Mouse (Mus musculus): ENCODE data around the gene P2ry2. TPM values are rescaled to one million over a fixed set of nuclear protein-coding genes. Genes with fewer than 3 reads are reported as not detected.

P2ry2 gene
- polyA plus RNA-seq, 1 experiment from 2014 or later, result not detected

DNA sequence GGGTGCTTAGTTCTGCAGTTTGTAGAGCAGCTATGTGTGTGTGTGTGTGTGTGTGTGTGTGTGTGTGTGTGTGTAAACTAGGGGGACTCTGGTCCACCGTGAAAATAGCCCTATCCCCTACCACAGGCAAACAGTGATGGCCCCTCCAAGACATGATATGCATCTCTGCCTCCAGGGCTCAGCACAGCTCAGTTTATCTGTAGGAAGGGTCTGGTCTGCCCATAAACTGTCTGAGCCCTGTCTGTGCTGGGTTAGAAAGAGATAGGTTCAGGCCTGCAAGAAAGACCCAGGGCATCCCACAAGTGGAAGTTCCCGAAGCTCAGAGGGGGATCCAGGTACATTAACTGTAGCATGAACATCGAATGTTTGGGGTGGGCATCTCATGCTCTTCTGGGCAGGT lies 16.7 kb downstream of the P2ry2 start:
- Histone ChIP-seq H3K4me1 (ENCODE audit: control insufficient read depth, insufficient read depth, low read length) (no peaks in the 10 kb centered on the region), H3K27me3 (ENCODE audit: control insufficient read depth, insufficient read depth, low read length) (no peaks in the 10 kb centered on the region), H3K4me3 (ENCODE audit: low read depth, low read length) (no peak overlapping the region), H3K9me3 (ENCODE audit: control insufficient read depth, low read length) (no peaks in the 10 kb centered on the region), H3K4me2 (ENCODE audit: low read depth, low read length) (no peak overlapping the region), H3K27ac (ENCODE audit: low read depth, low read length) (no peak overlapping the region), H3K9ac (replicated peaks; ENCODE audit: low read depth, low read length) (no peak overlapping the region), H3K36me3 (ENCODE audit: control insufficient read depth, insufficient read depth, low read length) (no peaks in the 10 kb centered on the region)
- 92% methylated on average over 3 of the region's 3 CpGs for WGBS
- ATAC-seq (ENCODE audit: low read depth), result no peak

DNA sequence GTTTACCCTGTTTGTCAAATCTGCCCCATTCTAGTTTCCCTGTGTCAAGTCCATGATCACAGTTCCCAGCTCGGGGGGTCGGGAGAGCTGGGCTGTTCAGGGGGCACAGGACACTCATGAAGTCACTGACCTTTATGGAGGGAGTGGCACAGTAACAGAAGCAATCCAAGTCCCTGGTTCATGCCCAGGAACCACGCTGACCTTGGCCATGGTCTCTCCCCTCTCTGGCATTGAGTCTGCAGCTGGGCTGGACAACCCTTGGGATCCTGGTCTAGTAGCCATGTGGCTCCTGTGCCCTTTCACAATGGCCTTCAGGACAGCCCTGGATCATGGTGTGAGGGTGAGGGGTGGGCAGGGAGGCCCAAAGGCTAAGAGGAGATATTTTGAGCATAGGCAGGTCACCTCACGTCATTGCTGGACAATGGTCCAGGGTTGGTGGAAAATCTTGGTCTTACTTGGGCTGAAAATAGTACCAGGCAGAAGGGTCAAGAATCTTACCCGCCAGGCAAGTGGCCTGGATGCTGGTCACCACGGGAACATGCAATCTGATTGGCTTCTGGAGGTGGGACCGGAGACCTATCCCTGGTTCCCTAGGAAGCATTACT lies 17.3 kb downstream of the P2ry2 start:
- Histone ChIP-seq H3K9me3 (ENCODE audit: control insufficient read depth, low read length) (no peaks in the 10 kb centered on the region), H3K27me3 (ENCODE audit: control insufficient read depth, insufficient read depth, low read length) (no peaks in the 10 kb centered on the region), H3K4me3 (ENCODE audit: low read depth, low read length) (no peak overlapping the region), H3K36me3 (ENCODE audit: control insufficient read depth, insufficient read depth, low read length) (no peaks in the 10 kb centered on the region), H3K9ac (replicated peaks; ENCODE audit: low read depth, low read length) (no peak overlapping the region), H3K27ac (ENCODE audit: low read depth, low read length) (no peak overlapping the region), H3K4me1 (ENCODE audit: control insufficient read depth, insufficient read depth, low read length) (no peaks in the 10 kb centered on the region), H3K4me2 (ENCODE audit: low read depth, low read length) (no peak overlapping the region)
- WGBS, result 86% methylated on average over 7 of the region's 7 CpGs
- ATAC-seq (ENCODE audit: low read depth), result no peak

DNA sequence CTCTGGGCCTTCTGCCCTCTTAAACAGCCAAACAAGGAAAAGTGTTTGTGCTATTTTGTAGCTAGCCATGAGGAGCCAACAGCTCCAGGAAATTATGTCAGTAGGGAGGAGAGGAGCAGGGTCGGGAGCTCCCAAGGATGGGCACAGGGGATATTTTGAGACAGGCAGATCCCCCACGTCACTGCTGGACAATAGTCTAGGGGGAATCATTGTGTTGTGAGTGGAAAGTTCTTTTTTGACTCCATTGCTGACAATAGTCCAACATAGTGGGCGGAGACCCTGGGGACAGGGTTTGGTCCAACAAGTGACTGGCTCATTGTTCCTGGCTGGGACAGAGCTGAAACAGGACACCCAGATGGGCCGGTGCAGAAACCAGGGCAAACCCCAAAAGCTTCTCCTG lies 19.5 kb downstream of the P2ry2 start:
- no peaks in the 10 kb centered on the region for H3K4me1 ChIP-seq (ENCODE audit: control insufficient read depth, insufficient read depth, low read length)
- no peak overlapping the region for H3K4me2 ChIP-seq (ENCODE audit: low read depth, low read length)
- 32% methylated on average over 4 of the region's 4 CpGs for WGBS
- no peak overlapping the region for H3K4me3 ChIP-seq (ENCODE audit: low read depth, low read length)
- no peak overlapping the region for H3K27ac ChIP-seq (ENCODE audit: low read depth, low read length)
- H3K9me3 ChIP-seq (ENCODE audit: control insufficient read depth, low read length), result no peaks in the 10 kb centered on the region
- no peak for ATAC-seq (ENCODE audit: low read depth)
- H3K36me3 ChIP-seq (ENCODE audit: control insufficient read depth, insufficient read depth, low read length), result no peaks in the 10 kb centered on the region
- no peaks in the 10 kb centered on the region for H3K27me3 ChIP-seq (ENCODE audit: control insufficient read depth, insufficient read depth, low read length)
- no peak overlapping the region for H3K9ac ChIP-seq (replicated peaks; ENCODE audit: low read depth, low read length)

DNA sequence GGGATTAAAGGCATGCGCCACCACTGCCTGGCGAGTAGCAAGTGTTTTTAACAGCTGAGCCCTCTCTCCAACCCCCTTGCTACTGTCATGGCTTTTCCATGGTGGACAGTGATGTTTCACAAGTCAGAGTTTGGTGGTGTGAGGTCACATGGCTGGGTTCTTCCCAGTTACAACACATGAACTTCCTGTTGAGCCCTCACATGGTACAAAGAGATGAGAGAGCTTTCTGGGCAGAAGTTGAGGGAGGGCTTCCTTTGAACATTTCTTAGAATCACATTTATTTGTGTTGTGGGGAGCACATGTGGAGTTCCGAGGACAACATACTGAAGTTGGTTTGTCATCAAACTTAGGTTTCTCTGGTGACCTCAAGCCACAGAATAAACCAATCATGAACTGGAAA lies 20.7 kb downstream of the P2ry2 start:
- Histone ChIP-seq H3K27ac (ENCODE audit: low read depth, low read length) (no peak overlapping the region), H3K9ac (replicated peaks; ENCODE audit: low read depth, low read length) (no peak overlapping the region), H3K4me3 (ENCODE audit: low read depth, low read length) (no peak overlapping the region), H3K36me3 (ENCODE audit: control insufficient read depth, insufficient read depth, low read length) (no peaks in the 10 kb centered on the region), H3K4me2 (ENCODE audit: low read depth, low read length) (no peak overlapping the region), H3K4me1 (ENCODE audit: control insufficient read depth, insufficient read depth, low read length) (no peaks in the 10 kb centered on the region), H3K27me3 (ENCODE audit: control insufficient read depth, insufficient read depth, low read length) (no peaks in the 10 kb centered on the region), H3K9me3 (ENCODE audit: control insufficient read depth, low read length) (no peaks in the 10 kb centered on the region)
- WGBS, result 88% methylated on average over 3 of the region's 3 CpGs
- ATAC-seq (ENCODE audit: low read depth), result no peak

DNA sequence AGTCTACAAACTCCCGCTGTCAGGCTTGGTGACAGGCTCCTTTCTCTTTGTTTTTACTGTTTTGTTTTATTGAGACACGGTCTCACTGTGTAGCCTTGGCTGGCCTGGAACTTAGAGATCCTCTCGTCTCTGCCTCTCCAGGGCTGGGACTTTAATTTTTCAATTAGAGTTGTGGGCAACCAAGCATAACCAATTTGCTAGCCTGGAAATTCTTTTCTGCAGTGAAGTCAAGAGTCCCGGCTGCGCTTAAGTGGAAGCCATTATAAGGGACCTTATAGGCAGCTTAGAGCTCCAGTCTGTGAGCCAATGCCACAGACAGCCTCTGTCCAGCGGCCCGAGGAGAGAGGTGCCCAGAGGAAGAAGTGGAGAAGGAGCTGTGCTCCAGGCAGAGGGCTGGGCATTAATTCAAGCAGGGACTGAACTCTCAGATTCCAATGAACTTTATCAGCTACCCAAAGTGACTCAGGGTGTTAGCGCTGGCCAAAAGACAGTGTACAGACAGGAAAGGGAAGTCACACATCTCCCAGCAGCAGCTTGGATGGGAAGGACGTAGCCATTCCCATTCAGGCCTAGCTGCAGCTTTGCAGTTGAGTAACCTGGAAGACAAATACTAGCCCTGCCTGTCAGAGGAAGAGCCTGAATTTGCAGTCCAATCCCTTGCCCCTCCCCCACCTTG lies 21.9 kb downstream of the P2ry2 start:
- Histone ChIP-seq H3K4me1 (ENCODE audit: control insufficient read depth, insufficient read depth, low read length) (no peaks in the 10 kb centered on the region), H3K4me3 (ENCODE audit: low read depth, low read length) (no peak overlapping the region), H3K4me2 (ENCODE audit: low read depth, low read length) (no peak overlapping the region), H3K36me3 (ENCODE audit: control insufficient read depth, insufficient read depth, low read length) (no peaks in the 10 kb centered on the region), H3K9ac (replicated peaks; ENCODE audit: low read depth, low read length) (no peak overlapping the region), H3K27me3 (ENCODE audit: control insufficient read depth, insufficient read depth, low read length) (no peaks in the 10 kb centered on the region), H3K27ac (ENCODE audit: low read depth, low read length) (no peak overlapping the region), H3K9me3 (ENCODE audit: control insufficient read depth, low read length) (no peaks in the 10 kb centered on the region)
- ATAC-seq (ENCODE audit: low read depth), result no peak
- WGBS, result 47% methylated on average over 9 of the region's 9 CpGs

DNA sequence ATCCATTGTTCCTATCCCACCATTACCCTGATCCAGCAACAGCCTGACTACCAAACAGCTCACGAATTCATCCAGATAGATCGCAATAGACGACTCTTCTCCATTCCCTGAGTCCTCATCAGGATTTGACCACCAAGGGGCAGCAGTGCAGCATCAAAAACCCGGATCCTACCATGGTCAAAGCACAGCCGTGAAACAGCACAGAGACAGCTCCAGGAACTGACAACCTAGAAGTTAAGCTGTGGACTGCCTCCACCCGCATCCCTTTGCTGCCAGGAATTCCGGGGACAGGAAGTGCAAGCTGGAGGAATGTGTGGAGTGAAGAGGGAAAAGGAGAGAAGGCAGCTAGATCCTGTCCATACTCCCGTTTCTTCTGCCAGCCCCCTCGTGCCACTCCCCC lies 24.6 kb downstream of the P2ry2 start:
- Histone ChIP-seq H3K9me3 (ENCODE audit: control insufficient read depth, low read length) (no peaks in the 10 kb centered on the region), H3K4me3 (ENCODE audit: low read depth, low read length) (no peak overlapping the region), H3K9ac (replicated peaks; ENCODE audit: low read depth, low read length) (no peak overlapping the region), H3K4me1 (ENCODE audit: control insufficient read depth, insufficient read depth, low read length) (0 out of 2 replicates have a peak, but pooled peaks cover 2% of the 10 kb centered on the region), H3K27me3 (ENCODE audit: control insufficient read depth, insufficient read depth, low read length) (no peaks in the 10 kb centered on the region), H3K27ac (ENCODE audit: low read depth, low read length) (no peak overlapping the region), H3K4me2 (ENCODE audit: low read depth, low read length) (no peak overlapping the region), H3K36me3 (ENCODE audit: control insufficient read depth, insufficient read depth, low read length) (no peaks in the 10 kb centered on the region)
- WGBS, result 27% methylated on average over 9 of the region's 9 CpGs
- peak; percentile 64; the same call in 1 of the 2 replicates for ATAC-seq (ENCODE audit: low read depth)

DNA sequence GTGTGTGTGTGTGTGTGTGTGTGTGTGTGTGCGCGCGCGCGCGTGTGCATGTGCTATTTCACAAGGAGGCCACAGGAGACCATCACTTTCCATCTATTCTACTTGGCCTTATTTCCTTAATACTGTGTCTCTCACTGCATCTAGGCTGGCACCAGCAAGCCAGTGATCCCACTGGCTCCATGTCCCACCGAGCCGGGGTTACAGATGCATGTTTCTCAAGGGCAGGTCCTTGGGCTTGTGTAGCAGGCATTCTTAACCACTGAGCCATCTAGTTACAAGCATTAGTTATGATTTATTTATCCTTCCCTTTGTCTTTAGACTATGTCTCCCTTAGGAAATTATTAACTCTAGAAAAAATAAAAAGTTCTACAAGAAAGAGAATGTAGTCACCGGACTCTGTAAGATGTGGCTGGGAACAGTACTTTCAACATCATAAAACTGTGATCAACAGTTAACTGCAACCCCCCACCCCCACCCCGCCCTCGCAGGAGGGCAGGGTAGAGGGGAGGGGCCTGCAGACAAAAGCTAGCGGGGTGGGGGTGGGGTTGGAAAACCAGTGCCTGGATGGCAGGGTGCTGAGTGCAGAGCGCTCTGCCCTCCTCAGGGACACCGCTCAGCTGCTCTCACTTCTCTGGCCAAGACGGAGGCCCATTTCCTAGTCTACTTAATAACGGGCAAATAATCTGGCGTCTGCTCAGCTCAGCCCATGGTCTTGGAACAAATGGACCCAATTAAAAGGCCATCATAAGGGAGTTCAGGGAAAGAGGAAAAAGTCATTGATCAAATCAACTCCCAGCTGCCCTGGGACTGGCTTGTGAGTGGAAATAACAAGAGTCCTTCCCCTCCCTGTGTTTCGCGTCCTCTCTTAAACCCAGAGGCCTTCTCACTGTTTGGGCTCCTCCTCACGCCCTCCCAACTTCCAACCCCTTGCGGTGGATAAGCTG lies 27.9 kb downstream of the P2ry2 start:
- Histone ChIP-seq H3K9me3 (ENCODE audit: control insufficient read depth, low read length) (no peaks in the 10 kb centered on the region), H3K36me3 (ENCODE audit: control insufficient read depth, insufficient read depth, low read length) (no peaks in the 10 kb centered on the region), H3K4me3 (ENCODE audit: low read depth, low read length) (no peak overlapping the region), H3K9ac (replicated peaks; ENCODE audit: low read depth, low read length) (no peak overlapping the region), H3K4me1 (ENCODE audit: control insufficient read depth, insufficient read depth, low read length) (0 out of 2 replicates have a peak, but pooled peaks cover 2% of the 10 kb centered on the region), H3K4me2 (ENCODE audit: low read depth, low read length) (no peak overlapping the region), H3K27me3 (ENCODE audit: control insufficient read depth, insufficient read depth, low read length) (no peaks in the 10 kb centered on the region), H3K27ac (ENCODE audit: low read depth, low read length) (no peak overlapping the region)
- peak; percentile 58; the same call in 1 of the 2 replicates for ATAC-seq (ENCODE audit: low read depth)
- WGBS, result 34% methylated on average over 21 of the region's 21 CpGs

DNA sequence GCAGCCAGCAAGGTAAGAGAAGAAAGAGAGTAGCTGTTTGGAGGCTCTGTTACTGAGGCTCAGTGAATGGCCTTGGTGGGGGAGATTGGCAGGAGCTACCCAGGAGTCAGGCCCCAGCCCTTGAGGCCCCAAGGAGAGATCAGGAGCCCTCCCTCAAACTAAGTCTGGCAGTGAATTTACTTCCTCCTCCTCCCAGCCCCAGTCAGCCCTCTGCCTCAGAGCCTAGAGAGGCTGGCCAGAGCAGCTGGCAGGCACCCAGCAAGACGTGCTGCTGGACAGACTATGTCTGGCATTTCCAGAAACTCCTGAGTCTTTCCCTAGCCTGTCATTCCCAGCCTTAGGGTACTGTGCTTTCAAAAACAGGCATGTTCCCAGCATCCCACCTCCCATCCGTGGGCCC lies 33.5 kb downstream of the P2ry2 start:
- H3K9me3 ChIP-seq (ENCODE audit: control insufficient read depth, low read length), result no peaks in the 10 kb centered on the region
- no peak overlapping the region for H3K27ac ChIP-seq (ENCODE audit: low read depth, low read length)
- no peak overlapping the region for H3K4me3 ChIP-seq (ENCODE audit: low read depth, low read length)
- WGBS, result 35% methylated on average over 2 of the region's 2 CpGs
- H3K4me2 ChIP-seq (ENCODE audit: low read depth, low read length), result no peak overlapping the region
- H3K36me3 ChIP-seq (ENCODE audit: control insufficient read depth, insufficient read depth, low read length), result no peaks in the 10 kb centered on the region
- H3K27me3 ChIP-seq (ENCODE audit: control insufficient read depth, insufficient read depth, low read length), result peaks cover 8% of the 10 kb centered on the region; the same call in 1 of the 2 replicates
- H3K4me1 ChIP-seq (ENCODE audit: control insufficient read depth, insufficient read depth, low read length), result no peaks in the 10 kb centered on the region
- H3K9ac ChIP-seq (replicated peaks; ENCODE audit: low read depth, low read length), result 0 out of 2 replicates have a peak overlapping the region, but pooled peaks have one; percentile 7
- no peak for ATAC-seq (ENCODE audit: low read depth)

DNA sequence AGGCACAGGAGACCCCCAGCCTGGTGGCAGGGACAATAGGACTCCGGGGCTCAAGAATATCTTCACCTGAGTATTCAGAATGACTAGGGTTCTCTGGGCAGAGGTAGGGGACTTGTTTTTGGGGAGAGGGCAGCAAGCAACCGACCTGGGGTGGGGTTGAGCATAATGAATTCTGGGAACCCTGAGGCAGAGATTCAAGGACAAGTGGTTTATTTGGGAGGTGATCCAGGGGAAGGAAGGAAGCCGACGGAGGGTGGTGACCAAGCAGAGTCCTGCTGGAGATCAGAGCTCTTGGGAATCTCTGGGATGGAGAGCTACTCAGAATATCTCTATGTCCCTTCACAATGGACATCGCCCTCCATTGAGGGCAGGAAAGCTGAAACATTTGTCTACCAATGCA lies 34.5 kb downstream of the P2ry2 start:
- no peaks in the 10 kb centered on the region for H3K36me3 ChIP-seq (ENCODE audit: control insufficient read depth, insufficient read depth, low read length)
- no peak overlapping the region for H3K9ac ChIP-seq (replicated peaks; ENCODE audit: low read depth, low read length)
- no peak for ATAC-seq (ENCODE audit: low read depth)
- no peak overlapping the region for H3K4me3 ChIP-seq (ENCODE audit: low read depth, low read length)
- no peaks in the 10 kb centered on the region for H3K4me1 ChIP-seq (ENCODE audit: control insufficient read depth, insufficient read depth, low read length)
- no peaks in the 10 kb centered on the region for H3K9me3 ChIP-seq (ENCODE audit: control insufficient read depth, low read length)
- WGBS, result 84% methylated on average over 5 of the region's 5 CpGs
- peaks cover 14% of the 10 kb centered on the region; the same call in 1 of the 2 replicates for H3K27me3 ChIP-seq (ENCODE audit: control insufficient read depth, insufficient read depth, low read length)
- H3K4me2 ChIP-seq (ENCODE audit: low read depth, low read length), result no peak overlapping the region
- H3K27ac ChIP-seq (ENCODE audit: low read depth, low read length), result no peak overlapping the region
